Comparison of ENCODE assay signal across 26 mouse cellular contexts in genomic region chr6:38908401-38908800, GRCm38 (mm10). TPM values are rescaled to one million over a fixed set of nuclear protein-coding genes. Genes with fewer than 3 reads are reported as not detected.
DNase-seq lines count a peak whose midpoint lies in the region; ATAC-seq and TF ChIP-seq lines count a peak whose summit lies in the region.
"Had no signal": no experiment of that assay in that cellular context is flagged by ENCODE, and none has a peak within 500 bp of the region (broad histone marks: within the 10 kb centered on the region; RNA-seq: fewer than 3 reads in every experiment).

No protein-coding gene starts in this region.

- no peak overlapping the region for H3K4me2 ChIP-seq in kidney, postnatal 0 days (ENCODE audit: low read length)
- no peak overlapping the region for H3K4me2 ChIP-seq in kidney, embryonic 16.5 days (replicated peaks; ENCODE audit: low read depth, low read length)
- no peak overlapping the region for H3K4me2 ChIP-seq in liver, embryonic 13.5 days
- no peak overlapping the region for H3K4me2 ChIP-seq in liver, embryonic 11.5 days
- H3K4me2 ChIP-seq: embryonic facial prominence, embryonic 13.5 days; forebrain, embryonic 12.5 days; forebrain, embryonic 15.5 days; heart, embryonic 11.5 days; hindbrain, embryonic 12.5 days; hindbrain, embryonic 15.5 days had no signal

- no peak overlapping the region for H3K9ac ChIP-seq in kidney, postnatal 0 days (ENCODE audit: low read depth, low read length)
- no peak overlapping the region for H3K9ac ChIP-seq in kidney, embryonic 16.5 days (replicated peaks; ENCODE audit: low read length)
- peak overlapping the region; percentile 18; the same call in 1 of the 2 replicates for H3K9ac ChIP-seq in liver, embryonic 13.5 days
- no peak overlapping the region for H3K9ac ChIP-seq in liver, embryonic 11.5 days (ENCODE audit: low read depth, low read length)
- H3K9ac ChIP-seq: embryonic facial prominence, embryonic 13.5 days; forebrain, embryonic 12.5 days; forebrain, embryonic 15.5 days; hindbrain, embryonic 12.5 days; hindbrain, embryonic 15.5 days had no signal

- H3K27ac ChIP-seq in heart, embryonic 10.5 days = peak overlapping the region; percentile 57; the same call in 1 of the 2 replicates
- H3K27ac ChIP-seq in kidney, postnatal 0 days = no peak overlapping the region
- no peak overlapping the region for H3K27ac ChIP-seq in kidney, embryonic 16.5 days (ENCODE audit: low read length)
- peak overlapping the region; percentile 100 for H3K27ac ChIP-seq in liver, embryonic 13.5 days
- H3K27ac ChIP-seq in liver, embryonic 11.5 days (ENCODE audit: low read depth, low read length) = no peak overlapping the region
- H3K27ac ChIP-seq: embryonic facial prominence, embryonic 10.5 days; embryonic facial prominence, embryonic 13.5 days; forebrain, embryonic 12.5 days; forebrain, embryonic 15.5 days; hindbrain, embryonic 12.5 days; hindbrain, embryonic 15.5 days had no signal

- no peak for ATAC-seq in kidney, postnatal 0 days (replicated peaks; ENCODE audit: low FRiP score, low read depth)
- no peak for ATAC-seq in kidney, embryonic 16.5 days (ENCODE audit: low FRiP score, low TSS enrichment)
- ATAC-seq in liver, embryonic 13.5 days (ENCODE audit: low read depth) = no peak
- ATAC-seq in liver, embryonic 11.5 days (replicated peaks; ENCODE audit: low FRiP score) = no peak
- ATAC-seq: forebrain, embryonic 15.5 days; Patski had no signal

- H3K9me3 ChIP-seq in heart, embryonic 10.5 days = no peaks in the 10 kb centered on the region
- no peaks in the 10 kb centered on the region for H3K9me3 ChIP-seq in kidney, postnatal 0 days (replicated peaks; ENCODE audit: low read length)
- no peaks in the 10 kb centered on the region for H3K9me3 ChIP-seq in kidney, embryonic 16.5 days (ENCODE audit: low read length)
- H3K9me3 ChIP-seq in liver, embryonic 13.5 days (replicated peaks) = no peaks in the 10 kb centered on the region
- H3K9me3 ChIP-seq in liver, embryonic 11.5 days (ENCODE audit: control insufficient read depth, low read length) = no peaks in the 10 kb centered on the region
- H3K9me3 ChIP-seq: embryonic facial prominence, embryonic 10.5 days; embryonic facial prominence, embryonic 13.5 days; forebrain, embryonic 12.5 days; forebrain, embryonic 15.5 days; hindbrain, embryonic 12.5 days; hindbrain, embryonic 15.5 days had no signal

- 0 out of 2 replicates have a peak, but pooled peaks cover 4% of the 10 kb centered on the region for H3K27me3 ChIP-seq in heart, embryonic 10.5 days (ENCODE audit: insufficient read depth, poor library complexity, severe bottlenecking)
- H3K27me3 ChIP-seq in kidney, postnatal 0 days (ENCODE audit: insufficient read depth, low read length) = no peaks in the 10 kb centered on the region
- no peaks in the 10 kb centered on the region for H3K27me3 ChIP-seq in kidney, embryonic 16.5 days (ENCODE audit: insufficient read depth, low read length)
- H3K27me3 ChIP-seq in liver, embryonic 13.5 days = no peaks in the 10 kb centered on the region
- no peaks in the 10 kb centered on the region for H3K27me3 ChIP-seq in liver, embryonic 11.5 days (replicated peaks; ENCODE audit: control insufficient read depth, insufficient read depth, low read length)
- H3K27me3 ChIP-seq: CH12.LX; embryonic facial prominence, embryonic 13.5 days; forebrain, embryonic 12.5 days; forebrain, embryonic 15.5 days; hindbrain, embryonic 12.5 days; hindbrain, embryonic 15.5 days; Patski had no signal

- H3K36me3 ChIP-seq in heart, embryonic 10.5 days = no peaks in the 10 kb centered on the region
- H3K36me3 ChIP-seq in kidney, postnatal 0 days (ENCODE audit: insufficient read depth, low read length) = no peaks in the 10 kb centered on the region
- no peaks in the 10 kb centered on the region for H3K36me3 ChIP-seq in kidney, embryonic 16.5 days (ENCODE audit: insufficient read depth, low read length)
- H3K36me3 ChIP-seq in liver, embryonic 13.5 days = no peaks in the 10 kb centered on the region
- H3K36me3 ChIP-seq in liver, embryonic 11.5 days (ENCODE audit: control insufficient read depth, insufficient read depth, low read length) = no peaks in the 10 kb centered on the region
- H3K36me3 ChIP-seq: embryonic facial prominence, embryonic 10.5 days; embryonic facial prominence, embryonic 13.5 days; forebrain, embryonic 12.5 days; forebrain, embryonic 15.5 days; G1E; hindbrain, embryonic 12.5 days; hindbrain, embryonic 15.5 days had no signal

- WGBS in heart, embryonic 10.5 days = 85% methylated on average over 6 of the region's 6 CpGs
- WGBS in kidney, postnatal 0 days = 57% methylated on average over 6 of the region's 6 CpGs
- 60% methylated on average over 6 of the region's 6 CpGs for WGBS in kidney, embryonic 16.5 days
- WGBS in liver, embryonic 13.5 days (ENCODE audit: insufficient replicate concordance) = 85% methylated on average over 6 of the region's 6 CpGs
- WGBS in liver, embryonic 11.5 days = 81% methylated on average over 6 of the region's 6 CpGs

- no peak for DNase-seq in heart, embryonic 10.5 days (ENCODE audit: low spot score)
- DNase-seq in heart, adult 9 months (ENCODE audit: low spot score in 2 of 2) = no peak
- DNase-seq in kidney, postnatal 0 days (ENCODE audit: low spot score) = peak; percentile 46
- no peak for DNase-seq in liver, embryonic 13.5 days
- no peak for DNase-seq in liver, embryonic 11.5 days (ENCODE audit: low spot score)
- DNase-seq in T-cell, adult 2 months (ENCODE audit: low spot score) = no peak
- DNase-seq: adrenal gland, adult 2 months; adrenal gland, postnatal 14 days; cerebellum, adult 11-12 months; cerebellum, adult 8-10 months; cerebellum, postnatal 36 days; embryo, embryonic 11 days; gastrocnemius, postnatal 25 days; heart, adult 18-20 months had no signal

- peaks cover 37% of the 10 kb centered on the region for H3K4me1 ChIP-seq in heart, embryonic 10.5 days
- H3K4me1 ChIP-seq in kidney, postnatal 0 days (replicated peaks; ENCODE audit: insufficient read depth, low read length) = 0 out of 2 replicates have a peak, but pooled peaks cover 6% of the 10 kb centered on the region
- no peaks in the 10 kb centered on the region for H3K4me1 ChIP-seq in kidney, embryonic 16.5 days (ENCODE audit: insufficient read depth, low read length)
- peaks cover 83% of the 10 kb centered on the region for H3K4me1 ChIP-seq in liver, embryonic 13.5 days (replicated peaks)
- H3K4me1 ChIP-seq in liver, embryonic 11.5 days (replicated peaks; ENCODE audit: control insufficient read depth, insufficient read depth, low read length) = peaks cover 35% of the 10 kb centered on the region
- H3K4me1 ChIP-seq: embryonic facial prominence, embryonic 10.5 days; forebrain, embryonic 15.5 days had no signal

- H3K4me3 ChIP-seq in heart, embryonic 10.5 days = no peak overlapping the region
- no peak overlapping the region for H3K4me3 ChIP-seq in kidney, postnatal 0 days (replicated peaks; ENCODE audit: low read depth, low read length)
- no peak overlapping the region for H3K4me3 ChIP-seq in kidney, embryonic 16.5 days (ENCODE audit: low read length)
- H3K4me3 ChIP-seq in liver, embryonic 13.5 days (replicated peaks) = no peak overlapping the region
- no peak overlapping the region for H3K4me3 ChIP-seq in liver, embryonic 11.5 days (ENCODE audit: low read depth, low read length)
- H3K4me3 ChIP-seq: embryonic facial prominence, embryonic 10.5 days; embryonic facial prominence, embryonic 13.5 days; erythroblast, embryonic 14.5 days; forebrain, embryonic 12.5 days; forebrain, embryonic 15.5 days; hindbrain, embryonic 12.5 days; hindbrain, embryonic 15.5 days had no signal

- TF ChIP-seq CTCF in kidney, postnatal 0 days (IDR thresholded peaks at IDR 0.05; ENCODE audit: low read depth) = no peak

RNA-seq across cellular contexts. Expression of gene Hipk2, which starts 32.4 kb away (rescaled TPM):
- 15.9 and 20.1 TPM in 2 replicates for polyA plus RNA-seq in heart, embryonic 10.5 days (2016; fragmentation: Nextera tagmentation; extraction: Ambion mirVana)
- polyA plus RNA-seq in kidney, postnatal 0 days (2015; fragmentation: Nextera tagmentation; extraction: Ambion mirVana) = 20.4 and 23.1 TPM in 2 replicates
- polyA plus RNA-seq in kidney, embryonic 16.5 days (2015; fragmentation: Nextera tagmentation; extraction: Ambion mirVana) = 28.0 and 32.8 TPM in 2 replicates
- polyA plus RNA-seq in liver, embryonic 13.5 days (2015; fragmentation: Nextera tagmentation; extraction: Ambion mirVana) = 20.1 and 20.4 TPM in 2 replicates
- 21.4 and 27.4 TPM in 2 replicates for polyA plus RNA-seq in liver, embryonic 11.5 days (2014; fragmentation: Nextera tagmentation; extraction: Ambion mirVana)

RNA-seq across cellular contexts. Expression of gene Tbxas1, which starts 33.2 kb away (rescaled TPM):
- polyA plus RNA-seq in heart, embryonic 10.5 days (2016; fragmentation: Nextera tagmentation; extraction: Ambion mirVana) = 1.4 and 1.5 TPM in 2 replicates
- polyA plus RNA-seq in kidney, postnatal 0 days (2015; fragmentation: Nextera tagmentation; extraction: Ambion mirVana) = 9.7 and 10.5 TPM in 2 replicates
- polyA plus RNA-seq in kidney, embryonic 16.5 days (2015; fragmentation: Nextera tagmentation; extraction: Ambion mirVana) = 8.4 and 9.2 TPM in 2 replicates
- polyA plus RNA-seq in liver, embryonic 13.5 days (2015; fragmentation: Nextera tagmentation; extraction: Ambion mirVana) = 11.4 and 12.2 TPM in 2 replicates
- 11.5 and 12.0 TPM in 2 replicates for polyA plus RNA-seq in liver, embryonic 11.5 days (2014; fragmentation: Nextera tagmentation; extraction: Ambion mirVana)

Comparison
In these comparisons a context has a peak if more than half of its experiments do, and no peak if none do; other contexts are left out.
1. H3K27ac ChIP-seq: peak in heart, embryonic 10.5 days (single experiment) and liver, embryonic 13.5 days (single experiment); none in kidney, postnatal 0 days (single experiment), kidney, embryonic 16.5 days (single experiment) and liver, embryonic 11.5 days (single experiment).